Mouse (Mus musculus): Measurements from ENCODE around the gene Ctnnd2. TPM values are rescaled to one million over a fixed set of nuclear protein-coding genes. Genes with fewer than 3 reads are reported as not detected.
A peak's percentile ranks its signal among the peaks of the same experiment; 100 is the strongest.

Gene Ctnnd2
- total RNA-seq, 1 experiment from 2014 or later = 2.8 TPM

DNA sequence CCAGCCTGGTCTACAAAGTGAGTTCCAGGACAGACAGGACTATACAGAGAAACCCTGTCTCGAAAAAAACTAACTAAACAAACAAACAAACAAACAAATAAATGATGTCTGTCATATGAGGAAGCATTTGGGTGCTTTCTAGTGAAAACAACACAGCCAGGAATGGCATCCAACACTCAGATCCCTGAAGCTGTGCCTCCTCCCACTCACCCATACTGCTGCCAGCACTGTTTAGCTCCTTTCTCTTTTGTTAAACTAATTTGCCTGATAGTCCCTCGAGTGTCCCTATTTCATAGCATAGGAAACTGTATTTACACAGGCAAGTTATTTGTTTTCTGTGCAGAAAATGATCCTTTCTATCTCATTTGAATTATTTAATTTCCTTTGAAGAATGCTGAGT, 546.8 kb downstream of the Ctnnd2 start:
- DNase-seq = no peak

GRCm38 (mm10) chr15:30721098-30721497, 548.7 kb downstream of the Ctnnd2 start:
- DNase-seq = no peak

GRCm38 (mm10) chr15:30726066-30726465, 553.7 kb downstream of the Ctnnd2 start:
- DNase-seq = no peak

GRCm38 (mm10) chr15:30738178-30738577, 565.8 kb downstream of the Ctnnd2 start:
- DNase-seq = no peak

GRCm38 (mm10) chr15:30740728-30741127, 568.3 kb downstream of the Ctnnd2 start:
- peak; percentile 59 for DNase-seq

DNA sequence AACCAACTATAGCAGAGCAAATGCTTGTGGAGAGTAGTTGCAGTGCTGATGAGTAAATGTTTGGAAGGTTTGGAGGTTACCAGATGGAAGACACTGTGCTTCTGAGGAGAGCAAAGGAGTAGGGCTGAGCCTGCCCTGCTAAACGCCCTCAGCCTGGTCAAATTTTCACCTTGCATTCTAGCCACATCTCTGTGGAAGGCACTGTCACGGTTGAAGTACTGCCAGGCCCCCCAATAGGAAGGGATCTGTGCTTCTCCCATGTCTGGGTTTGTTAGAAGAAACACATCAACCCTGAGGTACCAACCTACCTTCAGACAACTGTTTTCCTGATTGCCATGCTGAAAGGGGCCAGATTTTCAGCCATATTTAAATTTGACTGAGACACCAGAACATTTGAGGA, 585.6 kb downstream of the Ctnnd2 start:
- DNase-seq = no peak

GRCm38 (mm10) chr15:30762211-30762610, 589.8 kb downstream of the Ctnnd2 start:
- DNase-seq = no peak

DNA sequence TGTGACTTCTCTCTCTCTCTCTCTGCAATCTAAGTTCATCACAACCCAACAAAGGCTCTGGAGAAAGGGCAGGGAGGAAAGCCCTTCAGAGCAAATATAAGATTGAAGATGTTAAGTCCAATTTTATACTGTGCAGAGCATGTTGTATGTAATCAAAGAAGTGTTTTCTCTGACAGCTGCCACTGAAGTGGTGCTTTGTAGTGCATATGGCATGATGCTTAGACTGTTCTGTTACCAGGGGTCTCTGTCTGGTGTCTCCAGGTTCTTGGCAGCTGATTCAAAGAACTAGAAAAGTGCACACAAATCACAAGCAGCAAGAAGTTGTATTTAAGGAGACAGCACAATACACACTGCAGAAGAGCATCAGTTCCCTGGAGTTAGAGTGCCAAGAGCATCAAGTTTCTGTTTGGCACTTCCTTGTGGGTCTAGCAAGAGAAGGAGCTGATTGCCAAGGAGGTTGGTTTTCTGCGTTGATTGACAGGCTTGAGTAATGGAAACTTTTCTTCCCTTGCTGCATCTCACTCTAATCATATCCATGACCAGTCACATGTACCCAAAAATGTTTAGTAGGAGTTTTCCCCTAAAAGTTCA, 590.4 kb downstream of the Ctnnd2 start:
- no peak for DNase-seq

GRCm38 (mm10) chr15:30776931-30777330, 604.5 kb downstream of the Ctnnd2 start:
- DNase-seq = no peak

GRCm38 (mm10) chr15:30777801-30778200, 605.4 kb downstream of the Ctnnd2 start:
- no peak for DNase-seq

DNA sequence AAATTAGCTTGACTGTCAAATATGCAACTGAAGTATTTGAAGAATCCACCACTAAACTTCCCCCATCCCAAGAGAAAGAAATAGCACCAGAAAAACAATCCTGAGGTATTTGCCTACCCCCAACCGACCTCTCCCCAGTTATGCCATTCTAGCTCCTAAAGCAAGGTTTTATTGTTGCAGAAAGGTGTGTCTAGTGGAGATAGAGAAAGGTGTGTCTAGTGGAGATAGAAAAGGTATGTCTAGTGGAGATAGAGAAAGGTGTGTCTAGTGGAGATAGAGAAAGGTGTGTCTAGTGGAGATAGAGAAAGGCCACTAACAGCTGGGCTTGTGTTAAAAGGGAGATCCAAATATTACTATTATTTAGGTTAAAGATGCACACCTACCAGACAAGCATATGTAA, 607.5 kb downstream of the Ctnnd2 start:
- DNase-seq = no peak

DNA sequence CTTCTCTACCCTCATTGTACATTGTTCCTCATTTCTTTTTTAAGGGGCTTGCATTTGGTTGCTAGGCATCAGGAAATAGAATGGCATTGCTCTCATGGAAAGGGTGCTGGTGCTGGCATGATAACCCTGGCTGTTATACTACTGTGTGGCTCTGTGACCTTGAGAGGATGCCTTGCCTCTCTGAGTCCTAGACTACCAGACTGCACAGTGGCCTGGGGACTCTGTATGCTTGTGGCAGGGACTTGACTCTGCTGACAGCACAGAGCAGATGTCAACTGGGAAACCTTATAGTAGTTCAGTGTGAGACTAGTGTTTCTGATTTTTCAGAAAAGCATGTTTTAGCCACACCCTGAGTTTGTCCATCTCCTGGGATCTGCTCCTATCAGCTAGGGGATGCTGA, 608.6 kb downstream of the Ctnnd2 start:
- no peak for DNase-seq

DNA sequence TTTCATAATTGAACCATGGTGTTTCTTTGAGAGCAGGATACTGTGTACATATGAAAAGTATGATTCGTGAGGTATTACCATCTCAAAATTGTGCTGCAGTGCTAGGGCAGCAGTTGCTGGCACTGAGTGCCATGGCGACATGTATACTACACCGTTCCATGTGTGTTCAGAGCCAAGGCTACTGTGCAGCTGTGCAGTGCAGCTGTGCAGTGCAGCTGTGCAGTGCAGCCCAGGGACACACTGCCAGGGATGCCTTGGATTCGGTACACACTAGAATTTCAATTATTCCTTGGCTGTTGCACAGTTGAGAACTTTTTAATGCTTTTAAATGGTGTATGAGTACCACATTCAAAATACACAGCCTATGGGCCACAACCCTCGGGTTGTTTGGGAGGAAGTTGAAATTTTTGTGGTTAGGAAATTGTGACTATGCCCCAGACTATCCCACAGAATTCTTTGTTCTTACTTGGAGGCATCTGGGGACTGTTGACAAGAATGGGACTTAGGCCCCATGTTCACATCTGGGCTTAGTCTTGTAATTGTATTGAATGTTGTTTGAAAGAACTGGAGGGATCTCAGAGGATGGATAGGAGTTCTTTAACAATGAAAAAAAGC, 613.4 kb downstream of the Ctnnd2 start:
- no peak for DNase-seq

GRCm38 (mm10) chr15:30793260-30793659, 620.9 kb downstream of the Ctnnd2 start:
- DNase-seq = no peak

GRCm38 (mm10) chr15:30795723-30796122, 623.3 kb downstream of the Ctnnd2 start:
- no peak for DNase-seq

DNA sequence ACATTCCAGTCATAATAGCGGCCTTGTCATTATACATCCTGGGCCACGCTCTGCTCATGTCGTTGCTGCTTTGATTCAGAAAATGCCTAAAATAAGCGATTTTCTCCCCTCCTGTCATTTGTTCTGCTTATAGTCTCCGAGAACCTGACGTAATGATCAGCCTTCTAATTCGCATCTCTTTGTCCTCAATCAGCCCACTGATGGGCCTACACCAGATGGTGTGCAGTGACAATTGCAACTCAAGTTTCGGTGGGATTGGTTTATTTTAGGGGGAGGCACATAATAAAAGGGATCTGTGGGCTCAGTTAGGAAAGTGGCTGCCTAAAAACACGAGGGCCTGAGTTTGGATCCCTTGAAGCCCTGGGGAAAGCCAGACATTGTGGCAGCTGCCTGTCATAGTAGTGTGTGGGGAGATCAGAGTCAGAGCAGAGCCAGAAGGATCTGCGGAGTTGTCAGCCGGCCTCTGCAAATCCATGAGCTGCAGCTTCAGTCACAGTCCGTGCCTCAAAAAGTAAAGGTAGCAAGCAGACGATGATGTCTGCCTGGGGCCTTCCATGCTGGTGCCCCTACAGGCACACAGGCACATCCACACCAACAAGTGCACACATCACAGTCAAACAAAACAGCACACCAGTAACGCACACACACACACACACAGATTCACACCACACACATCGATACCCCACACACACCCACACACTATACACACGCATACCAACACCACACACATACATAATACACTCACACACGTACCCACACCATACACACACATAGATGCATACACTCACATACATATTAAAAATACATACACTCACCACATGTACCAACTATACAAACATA, 655.3 kb downstream of the Ctnnd2 start:
- DNase-seq = no peak

DNA sequence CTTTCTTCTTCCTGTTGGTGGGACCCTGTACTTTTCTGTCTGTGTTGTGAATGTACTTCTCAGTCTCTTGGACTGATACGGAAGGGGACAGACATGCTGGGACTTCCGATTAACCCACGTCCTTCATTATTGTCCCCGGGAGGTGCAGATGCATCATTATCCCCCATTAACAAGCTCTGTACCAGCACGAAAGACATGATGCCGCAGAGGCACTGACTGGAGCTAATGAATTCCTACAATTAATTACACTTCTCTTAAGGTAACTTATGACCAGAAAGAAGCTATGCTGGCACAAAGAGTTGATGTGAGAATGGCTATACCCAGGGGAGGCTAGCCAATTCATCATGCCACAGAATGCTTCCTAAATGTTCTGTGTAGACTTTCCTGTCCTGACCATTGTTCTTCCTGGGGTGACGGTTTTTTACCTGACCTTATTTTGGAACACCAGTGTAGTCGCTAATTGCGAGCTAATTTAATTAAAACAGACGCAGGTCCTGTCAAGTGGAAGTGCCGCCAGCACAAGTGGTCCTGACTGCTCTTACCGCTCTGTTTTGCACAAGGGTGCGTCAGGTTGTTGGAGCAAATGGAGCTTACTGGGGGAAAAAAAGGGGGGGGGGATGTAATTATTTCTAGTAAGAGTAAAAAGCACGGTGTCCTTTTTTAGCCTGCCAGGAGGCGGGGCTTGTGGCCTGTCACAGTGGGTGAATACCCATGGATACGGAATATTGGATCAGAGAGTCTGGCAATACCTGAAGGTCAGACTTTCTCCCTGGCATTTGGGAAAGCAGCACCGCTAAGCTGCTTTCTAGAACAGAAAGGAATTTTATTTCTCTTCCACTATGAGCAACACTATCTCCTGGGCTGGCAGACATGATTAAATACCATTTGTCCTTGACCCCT, 685.1 kb downstream of the Ctnnd2 start:
- peak; percentile 5 for DNase-seq

GRCm38 (mm10) chr15:30867429-30867828, 695.0 kb downstream of the Ctnnd2 start:
- no peak for DNase-seq

GRCm38 (mm10) chr15:30869673-30870512, 697.5 kb downstream of the Ctnnd2 start:
- DNase-seq = no peak

DNA sequence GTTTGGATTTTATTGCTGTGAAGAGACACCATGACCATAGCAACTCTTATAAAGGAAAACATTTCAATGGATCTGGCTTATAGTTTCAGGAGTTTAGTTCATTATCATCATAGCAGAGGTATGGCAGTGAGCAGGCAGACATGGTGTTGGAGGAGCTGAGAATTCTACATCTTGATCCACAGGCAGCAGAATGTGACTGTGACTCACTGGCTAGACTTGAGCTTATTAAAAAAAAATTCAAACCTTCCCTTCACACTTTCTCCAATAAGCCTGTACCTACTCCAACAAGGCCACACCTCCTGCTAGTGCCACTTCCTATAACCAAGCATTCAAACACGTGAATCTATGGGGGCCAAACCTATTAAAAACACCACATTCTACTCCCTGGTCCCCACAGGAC, 703.1 kb downstream of the Ctnnd2 start:
- no peak for DNase-seq

DNA sequence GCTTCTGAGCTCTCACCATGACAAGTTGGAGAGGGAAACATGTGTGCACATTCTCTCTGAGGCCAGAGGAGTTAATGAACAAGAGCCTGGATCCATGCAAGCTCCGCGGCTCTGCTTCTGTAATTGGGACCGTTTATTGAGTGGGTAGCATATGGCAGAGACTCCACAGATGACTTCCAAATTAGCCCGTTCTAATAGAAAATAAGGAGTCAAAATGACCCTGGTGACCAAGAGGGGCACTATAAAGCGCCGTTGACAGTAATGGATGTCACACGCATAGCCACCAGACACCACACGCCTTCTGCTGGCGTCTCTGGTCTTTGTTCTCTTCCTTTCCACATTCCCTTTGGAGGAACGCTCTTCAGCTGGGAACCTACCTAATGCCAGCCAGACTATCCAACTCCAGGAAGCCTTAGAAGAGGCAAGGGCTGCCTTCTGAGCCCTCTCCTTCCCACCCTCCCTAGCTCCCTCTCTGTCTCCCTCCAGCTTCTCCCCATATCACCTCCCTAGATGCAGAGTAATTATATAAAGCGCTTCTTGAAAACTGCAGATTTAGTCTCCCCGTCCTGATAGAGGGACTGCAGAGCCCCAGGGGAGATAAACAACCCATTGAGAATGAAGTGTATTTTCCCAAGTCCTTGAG, 712.4 kb downstream of the Ctnnd2 start:
- no peak for DNase-seq
